Mouse (Mus musculus) heart, embryonic 10.5 days (tissue): ENCODE data around the gene Ly6g6d. TPM values are rescaled to one million over a fixed set of nuclear protein-coding genes. Genes with fewer than 3 reads are reported as not detected.

ENCODE experiments used
- DNase-seq: peaks from one replicate; pipeline ENCODE4 v3.0.0-alpha.2; 2017; ENCODE audit warnings: low spot score
- H3K27ac ChIP-seq: fragments of 300-500 bp; sonication (generic); 2 replicates; pipeline ENCODE4 v1.5.1; 2016; ENCODE audit warnings: mild to moderate bottlenecking
- H3K27me3 ChIP-seq: fragments of 300-500 bp; sonication (generic); 2 replicates; pipeline ENCODE4 v1.6.1; 2016; ENCODE audit warnings: mild to moderate bottlenecking; ENCODE audit not compliant: poor library complexity, insufficient read depth, severe bottlenecking
- H3K36me3 ChIP-seq: fragments of 300-500 bp; sonication (generic); 2 replicates; pipeline ENCODE4 v1.6.1; 2016; ENCODE audit warnings: mild to moderate bottlenecking, moderate library complexity
- H3K4me1 ChIP-seq: fragments of 300-500 bp; sonication (generic); 2 replicates; pipeline ENCODE4 v1.6.1; 2016; ENCODE audit warnings: mild to moderate bottlenecking
- H3K4me3 ChIP-seq: fragments of 300-500 bp; sonication (generic); 2 replicates; pipeline ENCODE4 v1.5.1; 2016; ENCODE audit warnings: mild to moderate bottlenecking, moderate library complexity
- H3K9me3 ChIP-seq: fragments of 300-500 bp; sonication (generic); 2 replicates; pipeline ENCODE4 v1.6.1; 2016; ENCODE audit warnings: mild to moderate bottlenecking, moderate library complexity
- WGBS: fragments of 180-500 bp; shearing (Covaris S2); methylation state at CpG from one replicate; pipeline ENCODE4 v1.1.7; 2016; 5-methylcytosine and 5-hydroxymethylcytosine counted together
- polyA plus RNA-seq: library from polyadenylated mRNA; unstranded; fragments of >200 nt; fragmentation: Nextera tagmentation; extraction: Ambion mirVana; gene quantifications from 2 replicates; pipeline ENCODE4 v1.2.1, GENCODE M21; 2016

Ly6g6d gene
- polyA plus RNA-seq, 1 experiment from 2014 or later, result 2.5 TPM

DNA sequence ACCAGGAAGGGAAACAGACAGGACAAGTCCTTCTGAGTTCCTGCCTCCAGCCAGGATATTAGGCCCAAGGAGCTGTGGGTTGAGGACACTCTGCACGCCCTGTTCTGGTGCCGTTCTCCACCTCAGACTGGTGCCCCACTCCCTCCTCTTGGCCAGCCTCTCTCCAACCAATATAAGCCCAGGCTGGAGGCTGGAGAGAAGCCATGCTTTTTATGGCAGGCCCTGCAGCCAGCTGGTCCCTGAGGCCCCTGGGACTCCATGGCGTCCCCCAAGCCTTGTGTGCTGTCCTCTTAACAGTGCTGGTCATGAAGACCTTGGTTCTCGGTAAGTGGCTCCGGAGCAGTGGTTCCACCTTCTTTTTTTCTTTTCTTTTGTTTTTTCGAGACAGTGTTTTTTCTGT lies 30.2 kb upstream of the Ly6g6d start, which contains the start of gene Ly6g5c:
Ly6g5c (plus strand) TSS at position 183 of the 400 bp plus-strand sequence.
- no peaks in the 10 kb centered on the region for H3K9me3 ChIP-seq
- no peak within 1 kb of the TSS for H3K4me3 ChIP-seq
- peaks cover 17% of the 10 kb centered on the region for H3K36me3 ChIP-seq
- no peak within 1 kb of the TSS for H3K27ac ChIP-seq
- no peak for DNase-seq
- peaks cover 20% of the 10 kb centered on the region for H3K4me1 ChIP-seq
- 78% methylated on average over 6 of the region's 6 CpGs for WGBS
- no peaks in the 10 kb centered on the region for H3K27me3 ChIP-seq

GRCm38 (mm10) chr17:35106522-35106921 lies 28.7 kb upstream of the Ly6g6d start:
- WGBS, result 61% methylated on average over 3 of the region's 3 CpGs
- H3K27ac ChIP-seq, result no peak overlapping the region
- H3K36me3 ChIP-seq, result peaks cover 32% of the 10 kb centered on the region

GRCm38 (mm10) chr17:35105740-35106389 lies 28.0 kb upstream of the Ly6g6d start:
- H3K4me3 ChIP-seq, result peak overlapping the region; percentile 22; the same call in 1 of the 2 replicates
- 30% methylated on average over 13 of the region's 13 CpGs for WGBS
- DNase-seq, result no peak

More at GRCm38 (mm10) chr17:35106522-35106921, 28.7 kb upstream of the Ly6g6d start:
- DNase-seq, result no peak
- Histone ChIP-seq H3K4me1 (peaks cover 31% of the 10 kb centered on the region), H3K9me3 (no peaks in the 10 kb centered on the region), H3K27me3 (no peaks in the 10 kb centered on the region), H3K4me3 (no peak overlapping the region)

DNA sequence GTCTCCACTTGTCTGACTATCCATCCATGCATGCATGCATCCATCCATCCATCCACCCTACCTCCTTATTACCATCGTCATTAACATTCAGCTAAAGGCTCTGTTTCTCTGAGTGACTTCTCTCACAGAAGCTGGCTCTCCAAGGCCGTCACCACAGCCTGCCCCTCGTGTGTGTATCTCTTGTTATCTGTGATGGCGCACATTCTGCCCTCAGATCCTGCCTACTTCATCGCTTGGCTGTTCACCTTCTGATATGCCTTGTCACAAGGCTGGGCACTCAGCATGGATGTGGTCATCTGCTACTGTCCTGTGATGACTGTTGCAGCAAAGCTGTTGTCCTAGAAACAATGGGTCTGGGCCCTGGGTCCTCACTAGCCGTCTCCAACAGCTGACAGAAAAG lies 26.9 kb upstream of the Ly6g6d start:
- H3K36me3 ChIP-seq, result peaks cover 50% of the 10 kb centered on the region
- 58% methylated on average over 6 of the region's 6 CpGs for WGBS
- no peak overlapping the region for H3K27ac ChIP-seq
- no peaks in the 10 kb centered on the region for H3K9me3 ChIP-seq
- H3K4me3 ChIP-seq, result no peak overlapping the region
- no peaks in the 10 kb centered on the region for H3K27me3 ChIP-seq
- no peak for DNase-seq
- H3K4me1 ChIP-seq, result peaks cover 37% of the 10 kb centered on the region

More at GRCm38 (mm10) chr17:35105740-35106389, 28.0 kb upstream of the Ly6g6d start:
- Histone ChIP-seq H3K9me3 (no peaks in the 10 kb centered on the region), H3K4me1 (peaks cover 27% of the 10 kb centered on the region), H3K36me3 (peaks cover 39% of the 10 kb centered on the region), H3K27me3 (no peaks in the 10 kb centered on the region), H3K27ac (peak overlapping the region; percentile 69; the same call in 1 of the 2 replicates)

- H3K36me3 ChIP-seq, result peaks cover 57% of the 10 kb centered on the region
- H3K4me3 ChIP-seq, result no peak overlapping the region
- WGBS, result 84% methylated on average over 7 of the region's 7 CpGs
- H3K4me1 ChIP-seq, result peaks cover 38% of the 10 kb centered on the region
- no peaks in the 10 kb centered on the region for H3K27me3 ChIP-seq
- H3K27ac ChIP-seq, result no peak overlapping the region; the same call in 1 of the 2 replicates
- H3K9me3 ChIP-seq, result no peaks in the 10 kb centered on the region
- DNase-seq, result no peak
These were observed 26.2 kb upstream of the Ly6g6d start for GRCm38 (mm10) chr17:35104079-35104478.

DNA sequence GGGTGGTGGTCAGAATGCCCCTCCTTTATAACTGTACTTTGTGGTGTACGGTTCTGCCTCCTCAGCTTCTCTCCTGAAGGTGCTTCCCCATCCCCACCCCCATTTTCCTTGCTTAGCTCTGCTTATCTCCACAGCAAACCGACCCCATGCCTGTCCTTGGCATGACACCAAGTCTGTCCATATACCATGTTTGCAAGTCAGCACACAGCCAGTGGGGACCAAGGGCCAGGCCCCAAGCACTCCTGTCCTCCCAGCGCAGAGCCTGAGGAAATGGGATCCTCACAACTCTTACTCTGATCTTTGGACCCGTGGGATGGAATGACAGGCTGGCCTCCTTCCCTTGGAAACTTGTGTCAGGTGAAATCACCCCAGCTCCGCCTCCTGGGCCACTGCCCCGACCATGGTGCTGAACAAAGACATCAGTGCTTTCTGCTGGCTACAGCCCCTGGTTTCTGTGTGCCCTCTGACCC lies 25.4 kb upstream of the Ly6g6d start:
- peaks cover 38% of the 10 kb centered on the region for H3K4me1 ChIP-seq
- DNase-seq, result no peak
- WGBS, result 64% methylated on average over 6 of the region's 6 CpGs
- H3K9me3 ChIP-seq, result no peaks in the 10 kb centered on the region
- H3K27me3 ChIP-seq, result no peaks in the 10 kb centered on the region
- peaks cover 65% of the 10 kb centered on the region for H3K36me3 ChIP-seq
- no peak overlapping the region for H3K4me3 ChIP-seq
- H3K27ac ChIP-seq, result no peak overlapping the region

DNA sequence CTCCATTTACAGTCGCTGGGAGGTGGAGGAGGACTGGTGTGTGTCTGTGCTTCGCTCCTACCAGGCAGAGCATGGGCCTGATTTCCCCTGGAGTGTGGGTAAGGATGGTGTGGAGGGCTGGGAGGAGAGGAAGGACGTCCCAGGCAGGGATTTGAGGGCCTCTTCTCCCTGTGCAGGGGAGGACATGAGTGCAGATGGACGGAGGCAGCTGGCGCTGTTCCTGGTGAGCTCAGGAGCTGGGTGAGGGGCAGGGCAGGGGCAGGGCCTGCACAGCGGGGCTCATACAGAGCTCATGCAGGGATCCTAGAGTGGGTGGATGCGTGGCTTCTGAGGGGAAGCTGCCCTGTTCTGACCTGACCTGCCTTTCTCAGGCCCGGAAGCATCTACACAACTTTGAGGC lies 24.4 kb upstream of the Ly6g6d start:
- H3K27ac ChIP-seq, result peak overlapping the region; percentile 19; the same call in 1 of the 2 replicates
- 81% methylated on average over 8 of the region's 8 CpGs for WGBS
- H3K36me3 ChIP-seq, result peaks cover 71% of the 10 kb centered on the region
- H3K4me3 ChIP-seq, result no peak overlapping the region
- DNase-seq, result no peak
- H3K27me3 ChIP-seq, result no peaks in the 10 kb centered on the region
- peaks cover 38% of the 10 kb centered on the region for H3K4me1 ChIP-seq
- H3K9me3 ChIP-seq, result no peaks in the 10 kb centered on the region

- no peak for DNase-seq
- H3K27ac ChIP-seq, result no peak overlapping the region
- peaks cover 36% of the 10 kb centered on the region for H3K4me1 ChIP-seq
- H3K27me3 ChIP-seq, result no peaks in the 10 kb centered on the region
- no peaks in the 10 kb centered on the region for H3K9me3 ChIP-seq
- peaks cover 82% of the 10 kb centered on the region for H3K36me3 ChIP-seq
- WGBS, result 85% methylated on average over 11 of the region's 11 CpGs
- no peak overlapping the region for H3K4me3 ChIP-seq
These were observed 23.3 kb upstream of the Ly6g6d start for GRCm38 (mm10) chr17:35101161-35101560.

DNA sequence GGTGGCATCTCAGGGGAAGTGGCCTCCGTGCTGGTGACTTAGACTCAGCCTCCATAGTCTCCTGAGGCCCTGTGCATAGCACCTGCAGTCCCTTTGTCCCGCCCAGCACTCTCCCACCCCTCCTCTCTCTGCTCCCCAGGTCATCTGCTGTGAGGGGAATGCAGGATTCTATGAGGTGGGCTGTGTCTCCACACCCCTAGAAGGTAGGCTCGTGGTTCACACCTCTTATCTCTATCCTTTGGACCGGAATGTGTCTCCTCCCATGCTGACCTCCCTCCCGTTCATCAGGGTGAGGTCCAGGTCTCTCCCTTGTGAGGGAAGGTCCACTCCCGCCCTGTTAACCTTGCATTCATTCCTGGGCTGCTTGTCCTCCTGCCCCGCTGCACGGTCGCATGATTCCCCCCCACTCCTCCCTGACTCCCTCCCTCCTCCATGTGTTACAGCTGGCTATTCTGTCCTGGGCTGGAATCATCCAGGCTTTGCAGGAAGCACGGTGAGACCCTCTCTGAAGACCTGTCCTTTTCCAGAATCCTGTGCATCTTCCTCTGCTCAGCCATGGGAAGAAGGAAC lies 22.4 kb upstream of the Ly6g6d start:
- Histone ChIP-seq H3K27ac (peak overlapping the region; percentile 3; the same call in 1 of the 2 replicates), H3K36me3 (peaks cover 90% of the 10 kb centered on the region), H3K4me1 (peaks cover 31% of the 10 kb centered on the region), H3K9me3 (no peaks in the 10 kb centered on the region), H3K27me3 (no peaks in the 10 kb centered on the region), H3K4me3 (no peak overlapping the region)
- 63% methylated on average over 10 of the region's 10 CpGs for WGBS
- no peak for DNase-seq

DNA sequence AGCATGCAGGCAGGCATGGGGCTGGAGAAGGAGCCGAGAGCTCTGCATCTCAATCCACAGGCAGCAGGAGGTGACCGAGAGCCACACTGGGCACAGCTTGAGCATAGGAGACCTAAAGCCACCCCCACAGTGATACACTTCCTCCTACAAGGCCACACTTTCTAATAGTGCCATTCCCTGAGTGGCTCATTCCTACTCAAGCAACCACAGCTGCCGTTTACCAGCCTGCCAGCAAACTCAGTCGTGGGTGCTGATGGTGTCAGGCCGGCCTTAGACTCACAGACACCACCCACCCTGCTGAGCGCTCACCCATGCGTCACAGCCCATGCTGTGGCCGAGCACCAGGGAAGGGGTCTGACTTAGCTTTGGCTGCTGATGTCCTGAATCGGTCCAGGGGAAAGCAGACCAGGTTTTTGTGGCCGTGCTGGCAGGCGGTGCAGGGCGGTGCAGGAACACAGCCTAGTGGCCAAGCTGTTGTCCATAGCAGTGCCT lies 19.3 kb upstream of the Ly6g6d start:
- Histone ChIP-seq H3K4me3 (no peak overlapping the region), H3K27me3 (no peaks in the 10 kb centered on the region), H3K9me3 (no peaks in the 10 kb centered on the region), H3K27ac (no peak overlapping the region), H3K4me1 (peaks cover 15% of the 10 kb centered on the region), H3K36me3 (peaks cover 93% of the 10 kb centered on the region)
- DNase-seq, result no peak
- 82% methylated on average over 12 of the region's 12 CpGs for WGBS

- Histone ChIP-seq H3K27ac (peak overlapping the region; percentile 23; the same call in 1 of the 2 replicates), H3K4me1 (peaks cover 13% of the 10 kb centered on the region), H3K27me3 (no peaks in the 10 kb centered on the region), H3K9me3 (no peaks in the 10 kb centered on the region), H3K4me3 (no peak overlapping the region), H3K36me3 (peaks cover 93% of the 10 kb centered on the region)
- WGBS, result 90% methylated on average over 12 of the region's 12 CpGs
- no peak for DNase-seq
These were observed 18.7 kb upstream of the Ly6g6d start for GRCm38 (mm10) chr17:35096597-35096996.

DNA sequence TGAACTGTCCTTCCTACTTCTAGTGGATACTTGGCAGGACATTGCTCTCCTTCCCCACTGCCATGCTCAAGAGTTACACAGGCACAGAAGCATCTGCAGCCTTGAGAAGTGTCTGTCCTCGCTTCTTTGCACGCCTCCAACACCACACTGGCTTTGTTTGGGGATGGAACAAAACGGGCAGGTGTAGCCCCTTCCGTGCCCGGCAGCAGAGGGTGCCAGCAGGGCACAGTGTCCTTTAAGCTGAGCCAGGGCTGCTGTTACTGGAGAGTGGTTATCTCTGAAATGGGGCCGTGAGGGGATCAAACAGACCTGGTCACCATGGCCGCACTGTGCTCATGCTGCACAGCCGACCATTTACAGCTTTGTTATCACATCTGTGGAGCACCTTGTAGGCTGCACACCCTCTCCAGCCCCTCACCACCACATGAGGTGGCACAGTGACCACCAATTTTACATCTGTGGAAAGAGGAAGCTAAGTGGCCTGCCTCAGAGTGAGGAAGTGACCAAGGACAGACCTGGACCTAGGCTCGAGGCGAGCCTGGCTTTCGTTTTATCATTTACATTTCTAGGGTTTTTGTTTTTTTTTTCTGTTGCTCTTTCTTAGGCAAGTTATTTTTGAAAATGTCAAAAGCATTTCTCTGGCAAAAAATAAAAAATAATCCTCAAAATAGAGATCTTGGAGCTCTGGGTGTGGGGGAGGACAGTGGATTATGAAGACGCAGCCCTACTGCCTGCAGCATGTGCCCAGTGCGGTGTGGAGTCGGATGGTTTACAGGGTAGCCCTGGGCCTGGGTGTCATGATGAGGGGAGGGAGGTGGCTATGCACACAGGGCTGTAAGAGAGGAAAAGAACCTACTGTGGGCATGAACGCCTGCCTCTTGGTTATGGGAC lies 16.9 kb upstream of the Ly6g6d start:
- peaks cover 82% of the 10 kb centered on the region for H3K36me3 ChIP-seq
- H3K27ac ChIP-seq, result 0 out of 2 replicates have a peak overlapping the region, but pooled peaks have one; percentile 6
- no peaks in the 10 kb centered on the region for H3K27me3 ChIP-seq
- H3K4me1 ChIP-seq, result peaks cover 12% of the 10 kb centered on the region
- no peak for DNase-seq
- H3K9me3 ChIP-seq, result no peaks in the 10 kb centered on the region
- no peak overlapping the region for H3K4me3 ChIP-seq
- WGBS, result 81% methylated on average over 15 of the region's 15 CpGs
